Mouse (Mus musculus): ENCODE results near the gene Cmpk1.

Cmpk1 gene

GRCm38 (mm10) chr4:114942583-114942982 lies 44.5 kb downstream of the Cmpk1 start:
- DNase-seq: no peak

DNA sequence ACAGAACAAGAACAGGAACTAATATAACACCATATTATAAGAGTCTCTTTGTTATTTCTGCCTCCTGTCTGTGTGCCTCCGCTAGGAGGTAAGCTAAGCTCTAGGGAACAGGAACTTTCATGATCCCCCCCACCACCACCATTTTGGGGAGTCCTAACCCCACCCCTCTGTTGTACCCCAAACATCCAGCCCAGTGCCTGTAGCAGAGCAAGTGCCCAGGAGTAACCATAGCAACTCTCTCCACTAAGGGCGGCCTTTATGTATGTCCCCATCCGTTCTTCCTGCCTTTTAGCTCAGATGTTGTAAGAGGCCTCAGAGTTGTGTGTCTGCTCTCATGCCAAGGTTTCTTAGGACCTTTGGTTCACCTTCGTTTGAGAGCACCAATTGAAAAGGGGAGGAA lies 44.9 kb downstream of the Cmpk1 start:
- no peak for DNase-seq

DNA sequence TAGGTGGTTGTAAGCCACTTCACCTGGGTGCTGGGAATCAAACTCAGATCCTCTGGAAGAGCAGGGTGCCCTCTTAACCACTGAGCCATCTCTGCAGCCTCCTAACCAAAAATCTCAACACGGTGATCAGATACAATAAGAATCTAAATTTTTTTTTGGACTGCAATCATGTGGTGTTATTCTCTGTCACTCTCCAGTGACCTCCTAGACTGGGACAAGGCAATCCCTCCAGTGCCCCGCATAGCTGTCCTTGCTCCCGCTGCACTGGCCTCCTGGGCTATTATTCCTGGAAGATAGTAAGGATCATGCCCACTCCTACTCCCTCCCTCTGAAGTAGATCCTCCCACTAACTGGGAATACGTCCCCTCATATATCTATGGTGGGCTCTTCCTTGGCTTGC lies 45.7 kb downstream of the Cmpk1 start:
- no peak for DNase-seq

DNA sequence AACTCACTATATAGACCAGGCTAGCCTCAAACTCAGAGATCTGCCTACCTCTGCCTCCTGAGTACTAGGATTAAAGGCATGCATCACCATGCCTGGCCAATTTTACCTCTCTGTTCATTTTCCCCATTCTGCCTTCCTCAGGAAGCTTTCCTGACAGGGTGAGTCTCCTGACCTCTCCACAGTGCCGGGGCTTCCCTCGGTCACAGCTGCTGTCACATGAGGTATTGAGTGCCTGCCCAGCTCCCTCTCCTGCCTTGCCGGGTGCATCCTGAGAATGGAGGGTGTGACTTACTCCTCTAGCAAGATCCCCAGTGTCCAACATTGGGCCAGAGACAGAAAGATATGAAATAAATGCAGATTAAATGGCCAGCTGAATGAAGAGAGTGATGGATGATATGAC lies 48.8 kb downstream of the Cmpk1 start:
- no peak for DNase-seq

DNA sequence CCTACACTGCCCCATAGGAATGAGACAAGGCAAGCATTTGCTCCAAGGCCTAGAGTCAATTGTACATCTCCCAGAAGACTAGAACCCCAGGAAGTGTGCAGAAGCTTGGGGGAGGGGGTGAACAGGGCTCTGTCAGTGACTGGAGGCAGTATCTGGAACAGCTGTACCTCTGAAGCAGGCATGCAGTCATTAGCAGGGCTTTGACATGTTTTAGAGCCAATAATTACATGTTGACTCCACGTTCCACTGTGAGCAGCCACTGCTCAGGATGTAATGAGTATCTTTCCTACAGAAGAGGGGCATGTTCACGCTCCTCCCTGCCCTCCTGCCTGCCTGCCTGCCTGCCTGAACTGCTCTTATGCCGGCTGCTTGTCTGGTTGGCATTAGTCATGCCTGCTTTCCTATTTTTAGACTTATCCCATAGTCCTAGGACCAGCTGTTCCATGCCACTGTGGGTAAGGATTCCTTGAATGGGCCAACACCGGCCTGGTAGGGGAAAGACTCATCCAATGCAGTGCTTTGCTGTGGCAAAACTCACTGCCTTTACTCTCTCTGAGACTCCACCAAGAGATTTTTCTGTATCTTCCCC lies 49.5 kb downstream of the Cmpk1 start:
- DNase-seq: no peak

- DNase-seq: no peak
Observed at GRCm38 (mm10) chr4:114934188-114934587, 52.9 kb downstream of the Cmpk1 start.

- DNase-seq: no peak
Observed at GRCm38 (mm10) chr4:114932747-114933146, 54.3 kb downstream of the Cmpk1 start.

DNA sequence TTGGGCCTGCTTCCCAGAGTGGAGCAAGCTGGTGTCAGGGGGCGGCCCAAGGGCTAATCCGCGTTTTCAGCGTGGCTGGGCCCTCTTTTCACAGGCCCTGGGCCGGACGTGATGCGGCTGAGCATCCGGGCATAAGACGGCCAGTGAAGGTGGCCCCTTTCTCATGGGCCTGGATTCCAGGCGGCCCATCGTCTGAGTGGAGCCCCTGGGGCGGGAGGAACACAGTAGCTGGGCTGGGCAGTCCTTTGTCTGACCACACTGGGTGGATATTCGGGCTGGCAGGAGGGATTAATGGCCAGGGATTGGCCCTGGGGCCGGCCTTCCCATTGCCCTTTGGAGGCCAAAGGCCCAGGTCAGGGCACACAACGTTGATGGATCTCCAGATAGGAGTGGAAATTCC lies 57.9 kb downstream of the Cmpk1 start:
- no peak for DNase-seq

DNA sequence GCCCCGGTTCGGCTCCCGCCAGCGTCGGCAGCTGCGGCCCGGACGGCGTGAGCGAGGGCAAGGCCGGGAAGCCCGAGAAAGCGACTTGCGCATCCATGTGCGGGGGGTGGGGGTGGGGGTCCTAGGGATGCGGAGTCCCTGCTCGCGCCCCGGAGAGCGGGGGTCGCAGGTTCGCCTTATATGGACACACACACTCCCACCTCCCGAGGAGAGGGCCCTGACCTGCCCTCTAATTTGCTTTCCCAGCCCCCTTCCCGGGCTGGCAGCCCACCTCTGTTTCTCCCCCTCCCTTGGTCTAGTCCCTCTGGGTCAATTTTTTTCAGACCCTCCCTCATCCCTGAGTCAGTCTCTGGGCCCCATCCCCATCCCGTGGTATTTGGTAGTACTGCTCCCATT lies 61.1 kb downstream of the Cmpk1 start, which contains the start of gene Foxe3:
TSS of gene Foxe3 (minus strand) at position 97 of the 396 bp plus-strand sequence.
- no peak for DNase-seq

DNA sequence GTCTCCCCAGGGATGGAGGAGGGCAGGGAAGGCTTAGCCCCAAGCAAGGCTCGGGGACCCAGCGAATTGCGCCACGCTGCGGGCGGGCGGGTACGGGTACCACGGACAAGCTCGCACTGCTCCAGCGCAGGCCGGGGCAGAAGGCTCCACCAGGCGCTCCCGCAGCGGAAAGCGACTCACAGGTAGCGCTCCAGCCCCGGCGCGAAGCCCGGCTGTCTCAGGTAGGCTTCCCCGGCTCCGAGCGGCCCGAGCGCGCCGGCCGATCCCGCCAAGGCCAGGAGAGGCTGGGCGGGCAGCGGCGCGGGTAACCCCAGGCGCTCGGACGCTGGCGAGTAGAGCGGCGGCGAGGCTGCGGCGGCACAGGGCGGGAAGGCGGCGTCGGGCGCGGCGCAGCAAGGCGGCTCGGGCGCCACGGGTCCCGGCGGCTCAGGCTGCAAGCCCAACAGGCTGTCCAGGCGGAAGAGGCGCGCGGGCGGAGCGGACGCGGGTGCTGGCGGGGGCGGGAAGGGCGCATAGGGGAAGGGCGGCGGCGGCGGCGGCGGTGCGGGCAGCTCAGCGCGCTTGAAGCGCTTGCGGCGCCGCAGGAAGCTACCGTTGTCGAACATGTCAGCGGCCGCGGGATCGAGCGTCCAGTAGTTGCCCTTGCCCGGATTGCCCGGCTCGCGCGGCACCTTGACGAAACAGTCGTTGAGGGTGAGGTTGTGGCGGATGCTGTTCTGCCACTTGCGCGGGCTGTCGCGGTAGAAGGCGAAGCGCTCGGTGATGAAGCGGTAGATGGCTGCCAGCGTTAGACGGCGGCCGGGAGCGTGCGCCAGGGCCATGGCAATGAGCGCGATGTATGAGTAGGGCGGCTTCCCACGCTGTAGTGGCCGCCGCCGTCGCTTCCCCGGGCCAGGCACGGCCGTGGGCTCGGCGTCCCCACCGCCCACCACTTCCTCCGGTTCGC lies 61.8 kb downstream of the Cmpk1 start:
- DNase-seq: peak; percentile 21 to 56

DNA sequence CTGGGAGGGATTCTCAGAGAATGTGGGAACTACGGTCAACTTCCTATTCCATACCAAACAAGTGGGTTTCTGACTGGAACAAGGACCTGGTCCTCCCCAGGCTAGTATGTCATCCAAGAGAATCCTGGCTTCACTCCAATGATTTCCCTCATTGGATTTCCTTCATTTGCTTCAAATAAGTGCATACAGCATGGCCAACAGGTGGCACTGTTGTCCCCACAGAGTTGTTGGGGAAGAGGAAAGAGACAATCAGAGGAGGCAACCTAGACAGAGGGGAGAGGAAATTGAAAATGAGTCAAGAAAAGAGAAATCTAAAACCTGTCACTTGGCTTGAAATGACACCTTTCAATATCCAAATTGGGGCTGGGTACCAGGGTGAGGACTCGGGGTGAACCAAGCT lies 70.0 kb downstream of the Cmpk1 start:
- DNase-seq: peak; percentile 53 to 65

DNA sequence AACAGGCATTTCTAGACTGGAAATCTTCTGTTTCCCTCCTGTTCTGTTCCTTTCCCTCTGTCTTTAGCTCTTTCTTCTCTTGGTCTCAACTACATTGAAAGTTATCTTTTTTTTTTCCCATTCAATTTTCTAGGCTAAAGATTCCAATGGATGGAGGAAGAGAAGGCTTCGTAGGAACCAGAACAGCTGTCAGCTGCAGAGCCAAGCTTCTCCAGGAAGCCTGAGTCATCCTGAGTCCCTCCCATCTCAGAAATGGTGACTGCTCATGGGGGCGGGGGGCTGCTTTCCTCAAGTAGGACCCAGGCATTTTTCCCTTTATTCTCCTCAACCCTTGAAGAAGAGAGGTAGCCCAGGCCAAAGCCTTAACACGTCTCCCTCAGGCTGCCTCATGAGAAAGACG lies 71.0 kb downstream of the Cmpk1 start:
- DNase-seq: no peak

- peak; percentile 60 to 67 for DNase-seq
Observed at GRCm38 (mm10) chr4:114913594-114913962, 73.5 kb downstream of the Cmpk1 start.

GRCm38 (mm10) chr4:114912705-114913593 lies 74.1 kb downstream of the Cmpk1 start:
- DNase-seq: no peak

DNA sequence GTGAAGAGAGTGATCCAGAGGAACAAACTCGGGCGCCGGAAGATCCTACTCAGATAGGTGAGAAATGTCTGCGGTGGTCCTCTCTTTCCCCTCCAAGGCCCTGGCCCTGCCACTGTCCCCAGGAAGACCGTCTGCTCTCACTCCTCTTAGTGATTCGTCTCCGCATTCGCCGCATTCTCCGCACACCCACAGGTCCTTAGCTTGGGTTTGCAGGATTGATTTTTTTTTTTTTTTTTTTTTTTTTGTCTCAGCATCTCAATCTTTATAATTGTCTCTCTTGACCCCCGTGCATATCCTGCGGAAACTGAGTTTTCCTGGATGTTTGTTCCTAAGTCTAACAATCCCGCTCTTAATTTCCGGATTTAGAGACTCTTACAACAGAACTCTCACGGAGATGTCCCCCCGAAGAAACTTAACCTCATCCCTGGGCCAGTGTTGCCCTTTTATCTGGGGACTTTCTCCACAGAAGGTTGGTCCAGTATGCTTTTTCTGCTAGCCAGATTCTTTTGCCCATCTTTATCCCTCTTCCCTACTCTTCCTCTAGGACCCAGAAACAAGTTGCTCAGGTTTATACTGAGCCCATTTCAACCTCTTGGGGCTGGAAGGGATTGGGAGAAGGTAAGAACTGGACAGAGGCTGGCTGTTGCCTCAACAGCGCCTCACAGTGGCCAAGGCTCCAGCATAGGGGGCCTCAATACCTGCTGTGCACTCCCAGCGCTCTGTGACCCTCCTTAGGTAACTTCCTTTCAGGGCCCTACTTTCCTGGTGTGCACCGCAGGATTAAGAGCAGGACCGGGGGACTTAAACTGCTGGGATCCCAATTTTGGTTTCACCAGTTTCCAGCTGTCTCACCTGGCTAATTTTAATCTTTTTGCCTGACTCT lies 77.2 kb downstream of the Cmpk1 start:
- DNase-seq: peak; percentile 50 to 53
